Mouse (Mus musculus): ENCODE results near the gene Ifi211. TPM values are rescaled to one million over a fixed set of nuclear protein-coding genes. Genes with fewer than 3 reads are reported as not detected.
"Not testable (repeated sequence)": the region's sequence is repeated elsewhere in the genome, so short reads cannot be mapped to it uniquely, and the experiment has no call there.

The Ifi211 gene
- total RNA-seq, 2 experiments from 2014 or later: not detected

GRCm38 (mm10) chr1:173880004-173880666 lies 32.7 kb downstream of the Ifi211 start:
- DNase-seq (ENCODE audit: low spot score in 2 of 2): not testable (repeated sequence)

DNA sequence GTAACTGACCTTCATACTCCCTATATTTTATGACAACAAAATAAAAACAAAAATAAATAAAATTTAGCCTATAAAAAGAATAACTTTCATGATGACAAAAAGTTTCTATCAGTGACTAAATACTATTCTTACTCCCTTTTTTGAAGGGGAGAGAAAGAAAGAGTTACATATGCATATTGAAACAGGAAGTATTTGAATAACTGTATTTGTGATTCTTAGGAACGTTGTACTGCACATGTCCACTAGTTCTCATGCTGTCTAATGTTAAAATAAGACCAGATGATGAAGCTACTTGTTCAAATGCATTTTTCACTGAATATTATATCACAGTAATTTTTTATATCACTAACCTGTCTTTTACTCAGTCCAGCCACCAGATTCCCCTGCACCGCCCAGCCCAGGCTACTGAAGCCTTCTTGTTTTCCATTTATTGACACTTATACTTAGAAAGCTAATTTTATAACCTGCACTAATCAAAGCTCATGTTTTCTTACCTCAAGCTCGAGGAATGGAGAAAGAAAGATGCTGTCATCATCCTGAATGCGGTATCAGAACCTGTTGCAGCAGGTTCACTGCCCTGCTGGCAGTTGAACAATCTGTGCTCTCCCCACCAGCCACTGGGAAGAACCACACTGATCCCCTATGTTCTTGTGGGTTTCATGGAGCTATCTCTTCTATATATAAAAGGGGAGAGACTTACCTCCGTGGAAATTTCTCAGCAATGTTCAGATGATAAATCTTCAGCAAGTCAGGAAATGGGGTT lies 33.4 kb downstream of the Ifi211 start:
- not testable (repeated sequence) for DNase-seq (ENCODE audit: low spot score in 2 of 2)

- DNase-seq (ENCODE audit: low spot score in 2 of 2): not testable (repeated sequence)
These were observed 34.6 kb downstream of the Ifi211 start for GRCm38 (mm10) chr1:173878264-173878663.

DNA sequence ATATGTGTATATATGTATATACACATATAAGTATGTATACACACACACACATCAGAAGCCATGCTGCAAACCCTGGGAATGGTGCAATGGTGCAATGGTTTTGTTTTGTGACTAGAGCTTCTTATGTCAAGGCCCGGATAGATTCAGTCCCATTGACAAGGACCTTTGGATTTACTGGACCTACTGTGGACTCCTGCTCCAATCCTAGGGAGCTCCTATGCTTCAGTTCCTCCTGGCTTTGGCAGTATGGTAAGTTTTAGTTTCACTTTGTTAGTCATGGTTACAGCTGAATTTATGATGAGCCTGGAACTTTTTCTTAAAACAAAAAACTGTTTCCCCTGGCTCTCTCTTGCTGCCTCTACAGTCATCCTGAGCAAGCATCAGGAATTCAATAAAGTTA lies 35.7 kb downstream of the Ifi211 start:
- not testable (repeated sequence) for DNase-seq (ENCODE audit: low spot score in 2 of 2)

GRCm38 (mm10) chr1:173868586-173868985 lies 44.3 kb downstream of the Ifi211 start:
- not testable (repeated sequence) for DNase-seq (ENCODE audit: low spot score in 2 of 2)

DNA sequence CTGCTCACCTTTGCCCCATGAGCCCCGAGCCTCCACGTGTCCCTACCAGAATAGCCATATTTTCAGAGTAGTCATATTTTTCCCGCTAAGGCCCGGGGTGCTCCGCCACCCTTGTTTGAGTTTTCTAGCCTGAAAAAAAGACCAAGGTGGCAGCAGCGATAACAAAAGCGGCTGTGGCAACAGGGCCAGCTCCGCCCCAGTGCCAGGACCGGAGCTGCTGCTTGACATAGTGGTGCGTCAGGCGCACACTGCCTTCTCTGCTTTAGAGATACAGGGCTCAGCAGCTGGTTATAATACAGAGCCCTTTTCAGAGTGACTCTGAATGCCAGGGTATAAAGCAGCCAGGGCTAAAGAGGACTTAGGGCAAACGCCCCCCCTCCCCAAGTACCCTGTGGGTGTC lies 46.3 kb downstream of the Ifi211 start:
- DNase-seq (ENCODE audit: low spot score in 2 of 2): no peak

DNA sequence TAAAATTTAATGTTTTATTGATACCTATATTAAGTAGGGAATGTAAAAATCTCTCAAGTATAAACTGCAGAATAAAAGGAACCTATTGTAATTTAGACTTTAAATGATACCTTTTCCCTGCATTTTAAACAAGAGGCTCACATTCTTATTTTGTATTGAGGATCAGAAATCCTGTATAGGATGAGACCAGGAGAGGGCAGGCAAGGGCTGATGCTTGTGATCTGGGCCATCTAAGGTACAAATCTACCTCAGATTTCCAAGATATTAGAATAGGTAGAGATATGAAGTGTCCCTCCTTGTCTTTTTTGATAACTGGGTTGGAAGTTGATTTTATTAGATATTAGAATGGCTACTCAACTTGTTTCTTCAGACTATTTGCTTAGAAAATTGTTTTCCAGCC lies 59.1 kb downstream of the Ifi211 start:
- peak; percentile 2 to 12 for DNase-seq (ENCODE audit: low spot score in 2 of 2)

GRCm38 (mm10) chr1:173852853-173853252 lies 60.0 kb downstream of the Ifi211 start:
- DNase-seq (ENCODE audit: low spot score in 2 of 2): not testable (repeated sequence)

Other genes starting within 250 kb of the Ifi211 start
- not detected for gene Ifi208, start 239.4 kb downstream of the Ifi211 start, total RNA-seq (2021)
- under 1 TPM; 0.19 to 0.21 TPM for gene Ifi207, start 171.3 kb downstream of the Ifi211 start, total RNA-seq (2021)
- gene Ifi204, start 146.1 kb downstream of the Ifi211 start, total RNA-seq (2021): under 1 TPM in 1 of 2 experiments, not detected in 1; 0.14 TPM
- gene Mndal, start 29.4 kb upstream of the Ifi211 start, total RNA-seq (2021): 1 to 10 TPM in 1 of 2 experiments, under 1 TPM in 1; 0.86 to 1.6 TPM
- gene Ifi203, start 29.6 kb upstream of the Ifi211 start, total RNA-seq (2021): under 1 TPM; 0.53 to 0.59 TPM
- not detected for gene Ifi202b, start 69.7 kb upstream of the Ifi211 start, total RNA-seq (2021)
- not detected for gene Ifi205, start 118.8 kb upstream of the Ifi211 start, total RNA-seq (2021)
- not detected for gene Olfr433, start 127.7 kb upstream of the Ifi211 start, total RNA-seq (2021)
- gene Olfr432, start 136.2 kb upstream of the Ifi211 start, total RNA-seq (2021): not detected
- not detected for gene Olfr430, start 153.6 kb upstream of the Ifi211 start, total RNA-seq (2021)
- gene Olfr429, start 171.3 kb upstream of the Ifi211 start, total RNA-seq (2021): not detected
- not detected for gene Olfr427, start 183.8 kb upstream of the Ifi211 start, total RNA-seq (2021)
- gene Olfr231, start 208.1 kb upstream of the Ifi211 start, total RNA-seq (2021): not detected
- not detected for gene Olfr424, start 218.5 kb upstream of the Ifi211 start, total RNA-seq (2021)
- not detected for gene Olfr420, start 242.6 kb upstream of the Ifi211 start, total RNA-seq (2021)

Data from left cerebral cortex, adult 18-20 months (tissue).